ENCODE assay signal across 19 mouse cellular contexts in genomic region chr11:115749834-115750233, GRCm38 (mm10). TPM values are rescaled to one million over a fixed set of nuclear protein-coding genes. Genes with fewer than 3 reads are reported as not detected.
DNase-seq lines count a peak whose midpoint lies in the region; ATAC-seq and TF ChIP-seq lines count a peak whose summit lies in the region.
"Had no signal": no experiment of that assay in that cellular context is flagged by ENCODE, and none has a peak within 500 bp of the region (broad histone marks: within the 10 kb centered on the region; RNA-seq: fewer than 3 reads in every experiment).

No protein-coding gene starts in this region.

- TF ChIP-seq CTCF in brain, embryonic 14.5 days (IDR thresholded peaks at IDR 0.05; ENCODE audit: borderline replicate concordance, extremely low read depth, insufficient read depth, insufficient read length) = no peak

- no peaks in the 10 kb centered on the region for H3K4me1 ChIP-seq in forebrain, embryonic 14.5 days (ENCODE audit: control insufficient read depth, insufficient read depth, low read length)
- H3K4me1 ChIP-seq in forebrain, embryonic 15.5 days = peaks cover 17% of the 10 kb centered on the region
- H3K4me1 ChIP-seq: embryonic facial prominence, embryonic 13.5 days; heart, embryonic 10.5 days had no signal

- TF ChIP-seq POLR2A in brain, embryonic 14.5 days (IDR thresholded peaks at IDR 0.05; ENCODE audit: borderline replicate concordance, extremely low read depth, insufficient read depth, insufficient read length, poor library complexity, severe bottlenecking) = no peak

- H3K9ac ChIP-seq in forebrain, embryonic 14.5 days (ENCODE audit: low read length) = no peak overlapping the region
- H3K9ac ChIP-seq in forebrain, embryonic 15.5 days (replicated peaks) = no peak overlapping the region
- H3K9ac ChIP-seq: embryonic facial prominence, embryonic 13.5 days; hindbrain, embryonic 12.5 days had no signal

- H3K27me3 ChIP-seq in forebrain, embryonic 14.5 days (replicated peaks; ENCODE audit: control insufficient read depth, insufficient read depth, low read length) = no peaks in the 10 kb centered on the region
- H3K27me3 ChIP-seq in forebrain, embryonic 15.5 days = no peaks in the 10 kb centered on the region
- H3K27me3 ChIP-seq: embryonic facial prominence, embryonic 13.5 days; hindbrain, embryonic 12.5 days had no signal

- no peaks in the 10 kb centered on the region for H3K36me3 ChIP-seq in forebrain, embryonic 14.5 days (ENCODE audit: control insufficient read depth, insufficient read depth, low read length)
- no peaks in the 10 kb centered on the region for H3K36me3 ChIP-seq in forebrain, embryonic 15.5 days
- H3K36me3 ChIP-seq: embryonic facial prominence, embryonic 13.5 days; heart, embryonic 10.5 days; hindbrain, embryonic 12.5 days had no signal

- no peak overlapping the region for H3K27ac ChIP-seq in forebrain, embryonic 14.5 days (ENCODE audit: low read depth, low read length)
- H3K27ac ChIP-seq in forebrain, embryonic 15.5 days (replicated peaks) = no peak overlapping the region; the same call in 1 of the 2 replicates
- H3K27ac ChIP-seq: embryonic facial prominence, embryonic 13.5 days; heart, embryonic 10.5 days; hindbrain, embryonic 12.5 days had no signal

- H3K9me3 ChIP-seq in forebrain, embryonic 14.5 days (replicated peaks; ENCODE audit: control insufficient read depth, low read length) = no peaks in the 10 kb centered on the region
- H3K9me3 ChIP-seq in forebrain, embryonic 15.5 days = no peaks in the 10 kb centered on the region
- H3K9me3 ChIP-seq: embryonic facial prominence, embryonic 13.5 days; heart, embryonic 10.5 days; hindbrain, embryonic 12.5 days had no signal

- no peak overlapping the region for H3K4me3 ChIP-seq in forebrain, embryonic 14.5 days (ENCODE audit: low read depth, low read length)
- H3K4me3 ChIP-seq in forebrain, embryonic 15.5 days = no peak overlapping the region
- H3K4me3 ChIP-seq: embryonic facial prominence, embryonic 13.5 days; heart, embryonic 10.5 days; hindbrain, embryonic 12.5 days had no signal

- no peak overlapping the region for H3K4me2 ChIP-seq in forebrain, embryonic 14.5 days (ENCODE audit: low read length)
- H3K4me2 ChIP-seq in forebrain, embryonic 15.5 days (replicated peaks) = no peak overlapping the region
- H3K4me2 ChIP-seq: embryonic facial prominence, embryonic 13.5 days; hindbrain, embryonic 12.5 days had no signal

- DNase-seq in cerebellum, adult 18-20 months = peak; percentile 17 to 43
- DNase-seq in cerebellum, adult 9-10 months = no peak
- peak; percentile 26 for DNase-seq in forebrain, embryonic 14.5 days (ENCODE audit: low spot score)
- DNase-seq in brain, embryonic 14.5 days (ENCODE audit: low read depth) = peak; percentile 57
- DNase-seq in kidney, postnatal 10 days = no peak
- DNase-seq in urinary bladder, postnatal 14 days (ENCODE audit: low spot score) = no peak
- DNase-seq: adrenal gland, postnatal 10 days; gastrocnemius, postnatal 10 days; heart, adult 18-20 months; heart, postnatal 10 days; heart, postnatal 4 days; kidney, adult 8-10 months had no signal

- whole genome bisulfite sequencing in forebrain, embryonic 14.5 days = 81% methylated on average over 5 of the region's 5 CpGs
- WGBS in forebrain, embryonic 15.5 days = 64% methylated on average over 5 of the region's 5 CpGs

- ATAC-seq in forebrain, embryonic 14.5 days = no peak
- ATAC-seq in forebrain, embryonic 15.5 days (replicated peaks) = no peak
- ATAC-seq: hindbrain, embryonic 16.5 days; inflammation-experienced regulatory T-cells, adult 6 months; intestine, postnatal 0 days had no signal

RNA-seq across cellular contexts. Expression of gene Tmem94, which starts 15.4 kb away (rescaled TPM):
- polyA plus RNA-seq in forebrain, embryonic 14.5 days (2014; fragmentation: Nextera tagmentation; extraction: Ambion mirVana) = 12.4 and 19.6 TPM in 2 replicates
- 27.6 and 29.8 TPM in 2 replicates for polyA plus RNA-seq in forebrain, embryonic 15.5 days (2015; fragmentation: Nextera tagmentation; extraction: Ambion mirVana)
- polyA plus RNA-seq in brain, embryonic 14.5 days (2012; rRNA removed) = 56.0 and 61.9 TPM in 2 replicates

RNA-seq across cellular contexts. Expression of gene Grb2, which starts 41.4 kb away (rescaled TPM):
- polyA plus RNA-seq in forebrain, embryonic 14.5 days (2014; fragmentation: Nextera tagmentation; extraction: Ambion mirVana) = 108 and 113 TPM in 2 replicates
- polyA plus RNA-seq in forebrain, embryonic 15.5 days (2015; fragmentation: Nextera tagmentation; extraction: Ambion mirVana) = 180 and 199 TPM in 2 replicates
- 124 and 127 TPM in 2 replicates for polyA plus RNA-seq in brain, embryonic 14.5 days (2012; rRNA removed)

Comparison
In these comparisons a context has a peak if more than half of its experiments do, and no peak if none do; other contexts are left out.
1. DNase-seq: peak in cerebellum, adult 18-20 months (2 of 2), forebrain, embryonic 14.5 days (single experiment) and brain, embryonic 14.5 days (single experiment); none in cerebellum, adult 9-10 months (single experiment), kidney, postnatal 10 days (single experiment) and urinary bladder, postnatal 14 days (single experiment).